Mouse (Mus musculus): Measurements from ENCODE around the gene Tcerg1l.

- no peak for TF ChIP-seq CTCF (IDR thresholded peaks at IDR 0.05; ENCODE audit: extremely low read depth, insufficient read depth, low read length)
- no peak for TF ChIP-seq POLR2A (IDR thresholded peaks at IDR 0.05; ENCODE audit: extremely low read depth, insufficient read depth, low read length)
Measured at GRCm38 (mm10) chr7:138202162-138202832, 195.2 kb downstream of the Tcerg1l start.

All from cortical plate, adult 2 months (tissue).